ENCODE assay signal across 8 mouse cellular contexts in the genomic region with DNA sequence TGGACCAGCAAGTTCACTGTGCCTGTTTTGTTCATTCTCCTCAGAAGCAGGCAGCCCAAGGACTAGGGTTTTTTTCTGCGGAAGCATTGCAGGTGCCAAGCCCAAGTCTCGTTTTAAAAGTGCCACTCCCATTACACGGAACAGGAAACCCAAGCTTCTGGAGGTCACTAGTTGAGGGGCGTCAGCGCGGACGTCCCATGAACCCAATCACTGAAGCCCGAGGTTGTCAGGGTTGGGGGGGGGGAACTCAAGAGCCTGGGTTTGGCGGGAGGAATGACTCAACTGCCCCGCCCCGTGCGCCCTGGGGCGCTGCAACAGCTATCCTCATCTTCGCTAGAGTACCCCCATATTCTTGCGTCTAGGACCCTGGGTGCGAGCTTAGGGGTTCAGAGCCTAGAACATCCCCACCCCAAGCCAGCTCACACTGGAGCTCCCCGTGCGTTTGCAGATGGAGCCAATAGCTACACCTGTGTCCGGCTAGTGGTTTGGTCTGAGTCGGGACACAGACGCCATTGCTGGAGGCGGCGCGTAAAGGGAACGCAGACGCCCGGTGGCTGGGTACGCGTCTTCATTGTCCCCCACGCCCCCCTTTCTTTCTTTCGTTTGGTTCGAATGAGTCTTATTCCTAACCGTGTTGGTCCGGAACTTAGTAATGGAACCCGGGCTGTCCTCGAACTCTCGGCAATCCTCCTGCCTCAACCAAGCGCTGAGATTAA. TPM values are rescaled to one million over a fixed set of nuclear protein-coding genes. Genes with fewer than 3 reads are reported as not detected.
A peak's percentile ranks its signal among the peaks of the same experiment; 100 is the strongest.
DNase-seq lines count a peak whose midpoint lies in the region; ATAC-seq lines count a peak whose summit lies in the region.

No protein-coding gene starts in this region.

- no peaks in the 10 kb centered on the region for H3K4me1 ChIP-seq in embryonic facial prominence, embryonic 11.5 days (ENCODE audit: control insufficient read depth, insufficient read depth, low read length)
- H3K4me1 ChIP-seq in heart, embryonic 10.5 days, result peaks cover 17% of the 10 kb centered on the region
- peaks cover 21% of the 10 kb centered on the region for H3K4me1 ChIP-seq in neural tube, embryonic 13.5 days (replicated peaks)

- H3K4me3 ChIP-seq in embryonic facial prominence, embryonic 11.5 days (ENCODE audit: low read depth, low read length), result peak overlapping the region; percentile 57
- peak overlapping the region; percentile 71 for H3K4me3 ChIP-seq in heart, embryonic 10.5 days
- peak overlapping the region; percentile 58 for H3K4me3 ChIP-seq in neural tube, embryonic 13.5 days

- DNase-seq in B cell, adult 2 months, result peak; percentile 82 to 83
- DNase-seq in adrenal gland, postnatal 10 days, result peak; percentile 84
- DNase-seq in embryonic facial prominence, embryonic 11.5 days (ENCODE audit: low spot score), result peak; percentile 62
- peak; percentile 94 for DNase-seq in heart, embryonic 10.5 days (ENCODE audit: low spot score)
- peak; percentile 78 for DNase-seq in kidney, adult 9 months
- peak; percentile 87 to 92 for DNase-seq in lung, adult 18-20 months
- peak; percentile 53 to 68 for DNase-seq in thymus, adult 18-20 months

- H3K9me3 ChIP-seq in embryonic facial prominence, embryonic 11.5 days (replicated peaks; ENCODE audit: control insufficient read depth, low read length), result no peaks in the 10 kb centered on the region
- H3K9me3 ChIP-seq in heart, embryonic 10.5 days, result no peaks in the 10 kb centered on the region
- no peaks in the 10 kb centered on the region for H3K9me3 ChIP-seq in neural tube, embryonic 13.5 days

- under 1% methylated on average over 38 of the region's 38 CpGs for WGBS in embryonic facial prominence, embryonic 11.5 days
- under 1% methylated on average over 38 of the region's 38 CpGs for WGBS in heart, embryonic 10.5 days
- WGBS in neural tube, embryonic 13.5 days, result under 1% methylated on average over 38 of the region's 38 CpGs

- H3K36me3 ChIP-seq in embryonic facial prominence, embryonic 11.5 days (replicated peaks; ENCODE audit: control insufficient read depth, insufficient read depth, low read depth, low read length), result no peaks in the 10 kb centered on the region
- no peaks in the 10 kb centered on the region for H3K36me3 ChIP-seq in heart, embryonic 10.5 days
- H3K36me3 ChIP-seq in neural tube, embryonic 13.5 days, result no peaks in the 10 kb centered on the region

- H3K27me3 ChIP-seq in embryonic facial prominence, embryonic 11.5 days (ENCODE audit: control insufficient read depth, insufficient read depth, low read length), result no peaks in the 10 kb centered on the region
- H3K27me3 ChIP-seq in heart, embryonic 10.5 days (ENCODE audit: insufficient read depth, poor library complexity, severe bottlenecking), result no peaks in the 10 kb centered on the region; the same call in 1 of the 2 replicates
- peaks cover 8% of the 10 kb centered on the region; the same call in 1 of the 2 replicates for H3K27me3 ChIP-seq in neural tube, embryonic 13.5 days

- H3K27ac ChIP-seq in embryonic facial prominence, embryonic 11.5 days (replicated peaks; ENCODE audit: low read depth, low read length), result peak overlapping the region; percentile 82
- peak overlapping the region; percentile 95 for H3K27ac ChIP-seq in heart, embryonic 10.5 days
- H3K27ac ChIP-seq in neural tube, embryonic 13.5 days (replicated peaks), result peak overlapping the region; percentile 88

- peak; percentile 20; the same call in 1 of the 2 replicates for ATAC-seq in embryonic facial prominence, embryonic 11.5 days (replicated peaks; ENCODE audit: insufficient number of reproducible peaks, low FRiP score, low TSS enrichment, low read depth)
- peak; percentile 29; the same call in 1 of the 2 replicates for ATAC-seq in neural tube, embryonic 13.5 days (ENCODE audit: low read depth)

- H3K9ac ChIP-seq in embryonic facial prominence, embryonic 11.5 days (replicated peaks; ENCODE audit: low read length), result peak overlapping the region; percentile 77
- H3K9ac ChIP-seq in neural tube, embryonic 13.5 days, result peak overlapping the region; percentile 80

- peak overlapping the region; percentile 93 for H3K4me2 ChIP-seq in embryonic facial prominence, embryonic 11.5 days (ENCODE audit: low read depth, low read length)
- peak overlapping the region; percentile 92 for H3K4me2 ChIP-seq in neural tube, embryonic 13.5 days

RNA-seq across cellular contexts. Expression of gene Rbx1, which starts 56.1 kb away (rescaled TPM):
- total RNA-seq in adrenal gland, postnatal 10 days (2021), result 100 to 1,000 TPM; 132 to 145 TPM
- 521 and 534 TPM in 2 replicates for polyA plus RNA-seq in embryonic facial prominence, embryonic 11.5 days (2014; fragmentation: Nextera tagmentation; extraction: Ambion mirVana)
- polyA plus RNA-seq in heart, embryonic 10.5 days (2016; fragmentation: Nextera tagmentation; extraction: Ambion mirVana), result 461 and 481 TPM in 2 replicates
- polyA plus RNA-seq in neural tube, embryonic 13.5 days (2015; fragmentation: Nextera tagmentation; extraction: Ambion mirVana), result 484 and 496 TPM in 2 replicates

Comparison
In these comparisons a context has a peak if more than half of its experiments do, and no peak if none do; other contexts are left out.
1. Peak in every context shown above with its lines: DNase-seq, ATAC-seq, H3K4me3 ChIP-seq and H3K27ac ChIP-seq.